Comparison of ENCODE assay signal across 19 mouse cellular contexts in the genomic region with DNA sequence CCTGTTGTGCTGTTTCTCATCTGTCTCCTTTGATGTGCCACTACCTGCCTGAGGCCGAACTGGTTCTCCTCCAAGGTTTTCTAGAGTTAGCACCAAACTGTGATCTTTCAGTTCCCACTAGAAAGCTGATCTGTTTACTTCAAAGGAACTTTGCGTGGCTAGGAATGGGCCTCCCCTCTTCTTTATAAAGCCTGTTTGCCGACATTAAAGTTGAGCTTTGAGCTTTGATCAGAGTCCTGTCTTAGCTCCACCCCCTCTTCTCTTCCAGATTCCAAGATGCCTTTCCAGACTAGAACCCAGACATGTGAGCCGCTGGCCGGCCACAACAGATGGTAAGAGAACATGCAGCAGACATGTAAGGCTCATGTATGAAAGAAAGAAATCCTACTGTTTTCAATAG. TPM values are rescaled to one million over a fixed set of nuclear protein-coding genes. Genes with fewer than 3 reads are reported as not detected.
A peak's percentile ranks its signal among the peaks of the same experiment; 100 is the strongest.
DNase-seq lines count a peak whose midpoint lies in the region; ATAC-seq lines count a peak whose summit lies in the region.
"Had no signal": no experiment of that assay in that cellular context is flagged by ENCODE, and none has a peak within 500 bp of the region (broad histone marks: within the 10 kb centered on the region; RNA-seq: fewer than 3 reads in every experiment).

No protein-coding gene starts in this region.

- H3K4me1 ChIP-seq in kidney, embryonic 15.5 days, result 0 out of 2 replicates have a peak, but pooled peaks cover 2% of the 10 kb centered on the region
- H3K4me1 ChIP-seq: forebrain, embryonic 13.5 days; heart, embryonic 10.5 days; hindbrain, embryonic 13.5 days had no signal

- H3K9ac ChIP-seq in kidney, embryonic 15.5 days, result no peak overlapping the region
- H3K9ac ChIP-seq: forebrain, embryonic 13.5 days; forebrain, postnatal 0 days; hindbrain, embryonic 13.5 days had no signal

- peak; percentile 15 for DNase-seq in kidney, adult 11 months
- DNase-seq in kidney, adult 9 months, result peak; percentile 66
- DNase-seq in kidney, postnatal 4 days, result no peak
- peak; percentile 4 for DNase-seq in brain, adult 2 months (ENCODE audit: low read depth, low spot score)
- DNase-seq in yolk sac, embryonic 10.5 days (ENCODE audit: low spot score), result peak; percentile 18
- no peak for DNase-seq in lung, postnatal 14 days
- DNase-seq: adrenal gland, postnatal 10 days; cerebellum, adult 18-20 months; cerebellum, postnatal 10 days; forebrain, postnatal 0 days; gastrocnemius, postnatal 36 days; heart, adult 18-20 months; heart, postnatal 10 days had no signal

- H3K4me2 ChIP-seq in kidney, embryonic 15.5 days, result no peak overlapping the region
- H3K4me2 ChIP-seq: forebrain, embryonic 13.5 days; hindbrain, embryonic 13.5 days had no signal

- no peaks in the 10 kb centered on the region for H3K9me3 ChIP-seq in kidney, embryonic 15.5 days (replicated peaks)
- H3K9me3 ChIP-seq: embryonic facial prominence, embryonic 10.5 days; forebrain, embryonic 13.5 days; G1E; heart, embryonic 10.5 days; hindbrain, embryonic 13.5 days had no signal

- no peak for ATAC-seq in kidney, embryonic 15.5 days (replicated peaks; ENCODE audit: low FRiP score)
- ATAC-seq: forebrain, embryonic 13.5 days; forebrain, postnatal 0 days had no signal

- 39% methylated on average over 5 of the region's 5 CpGs for WGBS in kidney, embryonic 15.5 days

- no peaks in the 10 kb centered on the region for H3K36me3 ChIP-seq in kidney, embryonic 15.5 days
- H3K36me3 ChIP-seq: embryonic facial prominence, embryonic 10.5 days; G1E; hindbrain, embryonic 13.5 days had no signal

- H3K27me3 ChIP-seq in kidney, embryonic 15.5 days, result no peaks in the 10 kb centered on the region
- H3K27me3 ChIP-seq: forebrain, embryonic 13.5 days; hindbrain, embryonic 13.5 days had no signal

- H3K4me3 ChIP-seq in kidney, embryonic 15.5 days (replicated peaks), result no peak overlapping the region
- H3K4me3 ChIP-seq: embryonic facial prominence, embryonic 10.5 days; forebrain, embryonic 13.5 days; heart, embryonic 10.5 days; hindbrain, embryonic 13.5 days had no signal

- H3K27ac ChIP-seq in kidney, embryonic 15.5 days, result no peak overlapping the region
- H3K27ac ChIP-seq: embryonic facial prominence, embryonic 10.5 days; forebrain, embryonic 13.5 days; heart, embryonic 10.5 days; hindbrain, embryonic 13.5 days had no signal

RNA-seq across cellular contexts. Expression of gene Abcc9, which starts 47.6 kb away (rescaled TPM):
- 6.2 and 7.7 TPM in 2 replicates for polyA plus RNA-seq in kidney, embryonic 15.5 days (2015; fragmentation: Nextera tagmentation; extraction: Ambion mirVana)
- polyA plus RNA-seq: G1E had no signal

Comparison
In these comparisons a context has a peak if more than half of its experiments do, and no peak if none do; other contexts are left out.
1. DNase-seq: peak in kidney, adult 11 months (single experiment), kidney, adult 9 months (single experiment), brain, adult 2 months (single experiment) and yolk sac, embryonic 10.5 days (single experiment); none in kidney, postnatal 4 days (0 of 2) and lung, postnatal 14 days (single experiment).